Mouse (Mus musculus): ENCODE measurements around the gene Ptprk. TPM values are rescaled to one million over a fixed set of nuclear protein-coding genes. Genes with fewer than 3 reads are reported as not detected.

The Ptprk gene
- polyA plus RNA-seq, 2 experiments: 3.0 to 3.3 TPM

DNA sequence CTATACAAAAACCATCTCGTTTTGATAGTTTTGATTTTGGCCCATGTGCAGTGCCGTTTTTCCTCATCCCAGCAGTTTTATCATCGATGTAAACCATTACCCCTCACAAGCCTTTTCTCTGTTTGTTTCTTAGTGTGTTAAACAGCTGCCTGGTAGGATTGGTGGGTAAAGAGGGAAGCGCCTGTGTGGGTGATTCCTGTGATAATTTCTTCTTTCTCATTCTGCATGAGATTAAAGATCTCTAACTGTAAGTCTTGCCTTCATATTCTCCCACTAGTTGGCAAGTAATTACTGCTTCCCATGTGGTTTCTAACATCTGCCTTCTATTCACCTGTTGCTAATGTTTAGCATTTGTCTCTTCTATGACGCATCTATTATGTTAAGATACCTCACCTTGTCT, 116.8 kb downstream of the Ptprk start:
- Histone ChIP-seq H3K4me3 (ENCODE audit: insufficient read depth in 1 of 2, low read depth in 2 of 2, low read length in 2 of 2) (no peak overlapping the region), H3K9me3 (ENCODE audit: control insufficient read depth, low read length) (no peaks in the 10 kb centered on the region), H3K36me3 (replicated peaks; ENCODE audit: control insufficient read depth, insufficient read depth, low read depth) (no peaks in the 10 kb centered on the region), H3K27me3 (ENCODE audit: control insufficient read depth, insufficient read depth, low read length) (no peaks in the 10 kb centered on the region), H3K4me1 (replicated peaks; ENCODE audit: control insufficient read depth in 2 of 2, insufficient read depth in 2 of 2, low read length in 1 of 2) (no peaks in the 10 kb centered on the region), H3K27ac (no peak overlapping the region), H3K4me2 (ENCODE audit: low read depth) (no peak overlapping the region), H3K9ac (replicated peaks) (no peak overlapping the region)
- 64% methylated on average over 5 of the region's 5 CpGs for WGBS (ENCODE audit: insufficient replicate concordance)
- no peak for ATAC-seq (ENCODE audit: insufficient read depth)
- DNase-seq (ENCODE audit: low read depth in 3 of 3, low spot score in 3 of 3): no peak
- TF ChIP-seq CTCF (IDR thresholded peaks at IDR 0.05; ENCODE audit: low read depth) (no peak), EP300 (IDR thresholded peaks at IDR 0.05; ENCODE audit: low read depth) (no peak)

DNA sequence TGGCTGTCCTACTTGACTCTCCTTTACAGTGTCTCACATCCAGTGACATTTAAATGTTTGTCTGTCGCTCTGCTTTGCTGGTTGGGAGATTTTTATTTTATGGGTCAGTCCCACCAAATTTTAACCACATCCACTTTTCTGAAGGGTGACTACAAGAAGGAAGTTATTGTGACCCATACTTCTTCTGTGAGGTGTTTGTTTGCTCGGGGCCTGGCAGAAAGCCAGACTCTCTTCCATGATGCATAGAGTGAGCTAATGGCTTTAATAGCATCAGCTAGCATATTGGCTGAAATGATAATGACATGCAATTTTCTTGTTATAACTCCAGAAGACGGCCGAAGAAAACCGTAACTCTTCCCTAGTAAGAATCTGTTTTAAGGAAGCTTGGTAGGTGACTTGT, 119.0 kb downstream of the Ptprk start:
- no peak for TF ChIP-seq CTCF (IDR thresholded peaks at IDR 0.05; ENCODE audit: low read depth)
- TF ChIP-seq EP300 (IDR thresholded peaks at IDR 0.05; ENCODE audit: low read depth): no peak
- no peaks in the 10 kb centered on the region for H3K27me3 ChIP-seq (ENCODE audit: control insufficient read depth, insufficient read depth, low read length)
- H3K27ac ChIP-seq: no peak overlapping the region
- DNase-seq (ENCODE audit: low read depth in 3 of 3, low spot score in 3 of 3) (no peak), ATAC-seq (ENCODE audit: insufficient read depth) (no peak)
- no peak overlapping the region for H3K4me2 ChIP-seq (ENCODE audit: low read depth)
- no peak overlapping the region for H3K4me3 ChIP-seq (ENCODE audit: insufficient read depth in 1 of 2, low read depth in 2 of 2, low read length in 2 of 2)
- no peak overlapping the region for H3K9ac ChIP-seq (replicated peaks)
- H3K4me1 ChIP-seq (replicated peaks; ENCODE audit: control insufficient read depth in 2 of 2, insufficient read depth in 2 of 2, low read length in 1 of 2): no peaks in the 10 kb centered on the region
- H3K36me3 ChIP-seq (replicated peaks; ENCODE audit: control insufficient read depth, insufficient read depth, low read depth): no peaks in the 10 kb centered on the region
- no peaks in the 10 kb centered on the region for H3K9me3 ChIP-seq (ENCODE audit: control insufficient read depth, low read length)
- 56% methylated on average over 5 of the region's 5 CpGs for WGBS (ENCODE audit: insufficient replicate concordance)

DNA sequence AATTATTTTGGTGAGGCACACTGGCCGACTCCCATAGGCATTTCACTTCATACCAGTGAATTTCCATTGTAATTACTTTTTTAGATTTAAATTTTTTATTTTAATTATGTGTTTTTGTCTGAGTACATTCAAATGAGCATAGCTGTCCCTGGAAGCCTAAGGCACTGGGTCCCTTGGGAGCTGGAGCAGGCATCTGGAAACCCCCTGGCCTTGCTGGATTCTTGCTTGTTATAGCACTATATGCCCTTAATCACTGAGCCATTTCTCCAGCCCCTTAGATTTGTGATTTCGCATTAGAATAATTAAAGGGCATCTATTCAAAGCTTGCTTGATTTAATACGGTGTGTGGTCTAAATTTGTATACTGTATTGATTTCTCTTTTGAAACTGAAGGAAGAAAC, 126.0 kb downstream of the Ptprk start:
- Histone ChIP-seq H3K27ac (no peak overlapping the region), H3K4me3 (ENCODE audit: insufficient read depth in 1 of 2, low read depth in 2 of 2, low read length in 2 of 2) (no peak overlapping the region), H3K9me3 (ENCODE audit: control insufficient read depth, low read length) (no peaks in the 10 kb centered on the region), H3K27me3 (ENCODE audit: control insufficient read depth, insufficient read depth, low read length) (no peaks in the 10 kb centered on the region), H3K36me3 (replicated peaks; ENCODE audit: control insufficient read depth, insufficient read depth, low read depth) (no peaks in the 10 kb centered on the region), H3K4me2 (ENCODE audit: low read depth) (no peak overlapping the region), H3K9ac (replicated peaks) (no peak overlapping the region), H3K4me1 (replicated peaks; ENCODE audit: control insufficient read depth in 2 of 2, insufficient read depth in 2 of 2, low read length in 1 of 2) (no peaks in the 10 kb centered on the region)
- WGBS (ENCODE audit: insufficient replicate concordance): 63% methylated on average over 3 of the region's 3 CpGs
- DNase-seq (ENCODE audit: low read depth in 3 of 3, low spot score in 3 of 3) (no peak), ATAC-seq (ENCODE audit: insufficient read depth) (no peak)
- TF ChIP-seq EP300 (IDR thresholded peaks at IDR 0.05; ENCODE audit: low read depth): no peak
- TF ChIP-seq CTCF (IDR thresholded peaks at IDR 0.05; ENCODE audit: low read depth): no peak

DNA sequence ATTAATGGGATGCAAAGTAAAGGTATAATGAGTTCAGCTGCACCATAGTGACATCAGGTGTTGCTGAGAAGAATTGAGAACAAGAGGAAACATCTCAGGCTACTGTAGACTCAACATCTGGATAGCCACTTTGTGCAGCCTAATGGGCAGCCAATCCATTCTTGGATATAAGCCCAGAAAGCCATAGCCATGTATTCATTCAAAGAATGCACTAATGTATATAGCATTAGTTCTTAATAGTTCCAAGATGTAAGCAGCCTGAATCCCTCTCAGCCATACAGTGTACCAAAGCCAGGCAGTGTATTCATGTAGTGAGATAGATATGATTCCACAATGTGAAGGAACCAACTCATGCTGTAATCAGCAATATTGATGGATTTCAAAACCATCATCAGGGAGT, 134.8 kb downstream of the Ptprk start:
- H3K9ac ChIP-seq (replicated peaks): no peak overlapping the region
- H3K4me2 ChIP-seq (ENCODE audit: low read depth): no peak overlapping the region
- TF ChIP-seq CTCF (IDR thresholded peaks at IDR 0.05; ENCODE audit: low read depth) (no peak), EP300 (IDR thresholded peaks at IDR 0.05; ENCODE audit: low read depth) (no peak)
- DNase-seq (ENCODE audit: low read depth in 3 of 3, low spot score in 3 of 3) (no peak), ATAC-seq (ENCODE audit: insufficient read depth) (no peak)
- H3K27me3 ChIP-seq (ENCODE audit: control insufficient read depth, insufficient read depth, low read length): no peaks in the 10 kb centered on the region
- no peaks in the 10 kb centered on the region for H3K9me3 ChIP-seq (ENCODE audit: control insufficient read depth, low read length)
- no peak overlapping the region for H3K4me3 ChIP-seq (ENCODE audit: insufficient read depth in 1 of 2, low read depth in 2 of 2, low read length in 2 of 2)
- no peaks in the 10 kb centered on the region for H3K36me3 ChIP-seq (replicated peaks; ENCODE audit: control insufficient read depth, insufficient read depth, low read depth)
- no peak overlapping the region for H3K27ac ChIP-seq
- H3K4me1 ChIP-seq (replicated peaks; ENCODE audit: control insufficient read depth in 2 of 2, insufficient read depth in 2 of 2, low read length in 1 of 2): no peaks in the 10 kb centered on the region

DNA sequence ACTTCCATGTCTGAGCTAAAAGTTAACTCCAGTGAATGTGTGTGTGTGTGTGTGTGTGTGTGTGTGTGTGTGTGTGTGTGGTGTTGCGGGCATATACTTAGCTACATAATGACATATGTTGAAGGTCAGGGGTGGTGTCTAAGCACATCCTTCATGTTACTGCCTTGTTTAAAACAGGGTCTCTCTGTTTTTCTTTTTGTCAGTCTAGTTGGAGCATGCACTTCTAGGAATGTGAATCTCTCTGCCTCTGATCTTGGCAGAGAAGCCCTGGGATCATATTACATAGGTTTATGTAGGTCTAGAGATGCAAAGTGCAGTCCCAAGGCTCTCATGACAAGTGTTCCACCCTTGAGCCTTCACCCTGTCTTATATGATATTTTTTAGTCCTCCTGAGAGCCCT, 137.5 kb downstream of the Ptprk start:
- 58% methylated on average over 1 of the region's 1 CpGs for WGBS (ENCODE audit: insufficient replicate concordance)
- TF ChIP-seq CTCF (IDR thresholded peaks at IDR 0.05; ENCODE audit: low read depth) (no peak), EP300 (IDR thresholded peaks at IDR 0.05; ENCODE audit: low read depth) (no peak)
- no peaks in the 10 kb centered on the region for H3K27me3 ChIP-seq (ENCODE audit: control insufficient read depth, insufficient read depth, low read length)
- no peak overlapping the region for H3K9ac ChIP-seq (replicated peaks)
- ATAC-seq (ENCODE audit: insufficient read depth) (no peak), DNase-seq (ENCODE audit: low read depth in 3 of 3, low spot score in 3 of 3) (no peak)
- H3K4me2 ChIP-seq (ENCODE audit: low read depth): no peak overlapping the region
- H3K9me3 ChIP-seq (ENCODE audit: control insufficient read depth, low read length): no peaks in the 10 kb centered on the region
- H3K4me3 ChIP-seq (ENCODE audit: insufficient read depth in 1 of 2, low read depth in 2 of 2, low read length in 2 of 2): no peak overlapping the region
- no peaks in the 10 kb centered on the region for H3K36me3 ChIP-seq (replicated peaks; ENCODE audit: control insufficient read depth, insufficient read depth, low read depth)
- H3K27ac ChIP-seq: no peak overlapping the region
- no peaks in the 10 kb centered on the region for H3K4me1 ChIP-seq (replicated peaks; ENCODE audit: control insufficient read depth in 2 of 2, insufficient read depth in 2 of 2, low read length in 1 of 2)
